Mouse (Mus musculus) neural tube, embryonic 11.5 days (tissue): ENCODE data around the gene Tubgcp6. TPM values are rescaled to one million over a fixed set of nuclear protein-coding genes. Genes with fewer than 3 reads are reported as not detected.

Experiments
- ATAC-seq: fragments of 200-750 bp; cut with Nextera tagmentation; 2 replicates; pipeline ENCODE4 v1.8.0; 2017; ENCODE audit warnings: moderate number of reproducible peaks, mild to moderate bottlenecking, moderate TSS enrichment, moderate library complexity; ENCODE audit not compliant: insufficient read depth, low FRiP score, low TSS enrichment
- DNase-seq: peaks from one replicate; pipeline ENCODE4 v3.0.0-alpha.2; 2015; ENCODE audit warnings: low spot score
- H3K27ac ChIP-seq: fragments of 300-500 bp; sonication (generic); 2 replicates; pipeline ENCODE4 v1.5.1; 2014; ENCODE audit warnings: low read depth, mild to moderate bottlenecking, low read length
- H3K27me3 ChIP-seq: fragments of 300-500 bp; sonication (generic); 2 replicates; pipeline ENCODE4 v1.6.1; 2014; ENCODE audit warnings: mild to moderate bottlenecking, low read length, mixed read lengths; ENCODE audit not compliant: control insufficient read depth, insufficient read depth
- H3K36me3 ChIP-seq: fragments of 300-500 bp; sonication (generic); 2 replicates; pipeline ENCODE4 v1.6.1; 2014; ENCODE audit warnings: mild to moderate bottlenecking, low read length, moderate library complexity, mixed read lengths; ENCODE audit not compliant: control insufficient read depth, insufficient read depth
- H3K4me1 ChIP-seq: fragments of 300-500 bp; sonication (generic); 2 replicates; pipeline ENCODE4 v1.6.1; 2014; ENCODE audit warnings: low read length, mixed read lengths; ENCODE audit not compliant: control insufficient read depth, insufficient read depth
- H3K4me2 ChIP-seq: fragments of 300-500 bp; sonication (generic); 2 replicates; pipeline ENCODE4 v1.6.1; 2014; ENCODE audit warnings: low read depth, mild to moderate bottlenecking, moderate library complexity
- H3K4me3 ChIP-seq: fragments of 300-500 bp; sonication (generic); 2 replicates; pipeline ENCODE4 v1.5.1; 2014; ENCODE audit warnings: low read depth, low read length
- H3K9ac ChIP-seq: fragments of 300-500 bp; sonication (generic); 2 replicates; pipeline ENCODE4 v1.6.1; 2014; ENCODE audit warnings: mild to moderate bottlenecking, low read length
- H3K9me3 ChIP-seq: fragments of 300-500 bp; sonication (generic); 2 replicates; pipeline ENCODE4 v1.6.1; 2016; ENCODE audit warnings: low read length; ENCODE audit not compliant: control insufficient read depth
- WGBS: fragments of 180-500 bp; shearing (Covaris S2); extraction: QIAGEN DNeasy Blood & Tissue Kit; methylation state at CpG from one replicate; pipeline ENCODE4 v1.1.7; 2014; 5-methylcytosine and 5-hydroxymethylcytosine counted together
- polyA plus RNA-seq: library from polyadenylated mRNA; unstranded; fragments of >200 nt; fragmentation: Nextera tagmentation; extraction: Ambion mirVana; gene quantifications from 2 replicates; pipeline ENCODE4 v1.2.1, GENCODE M21; 2014

Gene Tubgcp6
- polyA plus RNA-seq: 21.1 and 21.8 TPM in 2 replicates

- no peaks in the 10 kb centered on the region for H3K9me3 ChIP-seq
- H3K4me1 ChIP-seq: peaks cover 33% of the 10 kb centered on the region
- peak within 1 kb of the TSS; percentile 86 for H3K4me3 ChIP-seq
- no peaks in the 10 kb centered on the region for H3K36me3 ChIP-seq
- DNase-seq (peak; percentile 97), ATAC-seq (peak; percentile 84)
- peak within 1 kb of the TSS; percentile 75 for H3K9ac ChIP-seq
- H3K27ac ChIP-seq: peak within 1 kb of the TSS; percentile 28
- peak within 1 kb of the TSS; percentile 97 for H3K4me2 ChIP-seq
- WGBS: under 1% methylated on average over 46 of the region's 47 CpGs
- H3K27me3 ChIP-seq: no peaks in the 10 kb centered on the region
These were observed at the start of gene Tubgcp6 for GRCm38 (mm10) chr15:89122649-89123366. Gene Tubgcp6, minus strand, starts transcription at chr15:89123112.

GRCm38 (mm10) chr15:89172276-89172935 is 49.5 kb upstream of the Tubgcp6 start:
- H3K4me1 ChIP-seq: peaks cover 56% of the 10 kb centered on the region
- 43% methylated on average over 17 of the region's 17 CpGs for WGBS
- peak overlapping the region; percentile 100 for H3K4me2 ChIP-seq
- no peaks in the 10 kb centered on the region for H3K27me3 ChIP-seq
- H3K4me3 ChIP-seq: peak overlapping the region; percentile 52
- peak overlapping the region; percentile 69 for H3K9ac ChIP-seq
- no peaks in the 10 kb centered on the region for H3K9me3 ChIP-seq
- DNase-seq (no peak), ATAC-seq (no peak)
- H3K27ac ChIP-seq: peak overlapping the region; percentile 49; the same call in 1 of the 2 replicates
- H3K36me3 ChIP-seq: peaks cover 6% of the 10 kb centered on the region

- Histone ChIP-seq H3K36me3 (peaks cover 14% of the 10 kb centered on the region), H3K4me1 (peaks cover 48% of the 10 kb centered on the region), H3K4me2 (no peak overlapping the region), H3K9me3 (no peaks in the 10 kb centered on the region), H3K9ac (no peak overlapping the region), H3K27me3 (no peaks in the 10 kb centered on the region), H3K27ac (no peak overlapping the region), H3K4me3 (no peak overlapping the region)
- ATAC-seq (no peak), DNase-seq (no peak)
- 82% methylated on average over 5 of the region's 5 CpGs for WGBS
These were observed 48.7 kb upstream of the Tubgcp6 start for GRCm38 (mm10) chr15:89171526-89172051.

- no peak overlapping the region for H3K4me3 ChIP-seq
- WGBS: 75% methylated on average over 3 of the region's 3 CpGs
- H3K9me3 ChIP-seq: no peaks in the 10 kb centered on the region
- peak overlapping the region; percentile 24; the same call in 1 of the 2 replicates for H3K9ac ChIP-seq
- no peak for ATAC-seq
- H3K27me3 ChIP-seq: no peaks in the 10 kb centered on the region
- no peak for DNase-seq
- peaks cover 43% of the 10 kb centered on the region for H3K4me1 ChIP-seq
- peaks cover 22% of the 10 kb centered on the region for H3K36me3 ChIP-seq
- H3K4me2 ChIP-seq: no peak overlapping the region
- H3K27ac ChIP-seq: 0 out of 2 replicates have a peak overlapping the region, but pooled peaks have one; percentile 2
These were observed 47.2 kb upstream of the Tubgcp6 start for GRCm38 (mm10) chr15:89170102-89170501.

GRCm38 (mm10) chr15:89169431-89169830 is 46.5 kb upstream of the Tubgcp6 start:
- Histone ChIP-seq H3K9me3 (no peaks in the 10 kb centered on the region), H3K4me2 (no peak overlapping the region; the same call in 1 of the 2 replicates), H3K27ac (peak overlapping the region; percentile 51), H3K27me3 (no peaks in the 10 kb centered on the region), H3K9ac (peak overlapping the region; percentile 24; the same call in 1 of the 2 replicates), H3K4me1 (peaks cover 38% of the 10 kb centered on the region), H3K36me3 (peaks cover 26% of the 10 kb centered on the region), H3K4me3 (no peak overlapping the region)
- ATAC-seq (peak; percentile 78), DNase-seq (peak; percentile 79)
- WGBS: 6% methylated on average over 10 of the region's 10 CpGs

GRCm38 (mm10) chr15:89168922-89169321 is 46.0 kb upstream of the Tubgcp6 start:
- DNase-seq: no peak
- Histone ChIP-seq H3K4me2 (no peak overlapping the region; the same call in 1 of the 2 replicates), H3K27me3 (no peaks in the 10 kb centered on the region), H3K9me3 (no peaks in the 10 kb centered on the region), H3K9ac (no peak overlapping the region), H3K4me3 (no peak overlapping the region), H3K4me1 (peaks cover 33% of the 10 kb centered on the region), H3K27ac (peak overlapping the region; percentile 51), H3K36me3 (peaks cover 31% of the 10 kb centered on the region)
- no peak for ATAC-seq
- 61% methylated on average over 10 of the region's 10 CpGs for WGBS

- Histone ChIP-seq H3K27me3 (no peaks in the 10 kb centered on the region), H3K9me3 (no peaks in the 10 kb centered on the region), H3K4me1 (peaks cover 15% of the 10 kb centered on the region), H3K27ac (no peak overlapping the region), H3K4me3 (no peak overlapping the region), H3K36me3 (peaks cover 46% of the 10 kb centered on the region), H3K9ac (no peak overlapping the region), H3K4me2 (no peak overlapping the region)
- 97% methylated on average over 12 of the region's 12 CpGs for WGBS
- no peak for ATAC-seq
- DNase-seq: no peak
These were observed 42.6 kb upstream of the Tubgcp6 start for GRCm38 (mm10) chr15:89165478-89165877.

- no peaks in the 10 kb centered on the region for H3K4me1 ChIP-seq
These were observed 38.5 kb upstream of the Tubgcp6 start for GRCm38 (mm10) chr15:89161397-89161796.

More at GRCm38 (mm10) chr15:89161397-89161796, 38.5 kb upstream of the Tubgcp6 start:
- WGBS: 89% methylated on average over 9 of the region's 9 CpGs
- ATAC-seq (no peak), DNase-seq (no peak)
- Histone ChIP-seq H3K27me3 (no peaks in the 10 kb centered on the region), H3K27ac (no peak overlapping the region), H3K36me3 (peaks cover 57% of the 10 kb centered on the region), H3K9ac (no peak overlapping the region), H3K4me2 (no peak overlapping the region), H3K4me3 (no peak overlapping the region), H3K9me3 (no peaks in the 10 kb centered on the region)
